Comparison of ENCODE assay signal across 27 mouse cellular contexts in genomic region chr3:62938601-62939000, GRCm38 (mm10).
"Had no signal": no experiment of that assay in that cellular context is flagged by ENCODE, and none has a peak within 500 bp of the region (broad histone marks: within the 10 kb centered on the region; RNA-seq: fewer than 3 reads in every experiment).

No protein-coding gene starts in this region.

- H3K27me3 ChIP-seq: kidney, embryonic 15.5 days; limb, embryonic 12.5 days; limb, embryonic 15.5 days; liver, embryonic 12.5 days; liver, embryonic 15.5 days; lung, embryonic 15.5 days; megakaryocyte, embryonic 14.5 days; midbrain, embryonic 15.5 days; neural tube, embryonic 13.5 days had no signal

- H3K4me1 ChIP-seq: kidney, embryonic 15.5 days; limb, embryonic 12.5 days; limb, embryonic 15.5 days; liver, embryonic 12.5 days; liver, embryonic 15.5 days; lung, embryonic 15.5 days; megakaryocyte, embryonic 14.5 days; midbrain, embryonic 15.5 days; neural tube, embryonic 13.5 days had no signal

- H3K4me2 ChIP-seq: kidney, embryonic 15.5 days; limb, embryonic 12.5 days; limb, embryonic 15.5 days; liver, embryonic 12.5 days; liver, embryonic 15.5 days; lung, embryonic 15.5 days; midbrain, embryonic 11.5 days; midbrain, embryonic 15.5 days; neural tube, embryonic 13.5 days had no signal

- H3K9ac ChIP-seq: kidney, embryonic 15.5 days; limb, embryonic 12.5 days; limb, embryonic 15.5 days; liver, embryonic 12.5 days; liver, embryonic 15.5 days; lung, embryonic 15.5 days; midbrain, embryonic 15.5 days; neural tube, embryonic 13.5 days had no signal

- H3K27ac ChIP-seq: kidney, embryonic 15.5 days; left cerebral cortex, adult 2 months; limb, embryonic 12.5 days; limb, embryonic 15.5 days; liver, embryonic 12.5 days; liver, embryonic 15.5 days; lung, embryonic 15.5 days; midbrain, embryonic 15.5 days; neural tube, embryonic 13.5 days; stomach, postnatal 0 days had no signal

- H3K9me3 ChIP-seq: kidney, embryonic 15.5 days; limb, embryonic 12.5 days; limb, embryonic 15.5 days; liver, embryonic 12.5 days; liver, embryonic 15.5 days; lung, embryonic 15.5 days; midbrain, embryonic 15.5 days; neural tube, embryonic 13.5 days had no signal

- DNase-seq: kidney, adult 8-10 months; kidney, postnatal 10 days; kidney, postnatal 36 days; layer of hippocampus, postnatal 36 days; left cerebral cortex, postnatal 4 days; lung, adult 18-20 months; lung, postnatal 10 days; lung, postnatal 36 days; right cerebral cortex, adult 18-20 months; right cerebral cortex, postnatal 14 days; right cerebral cortex, postnatal 4 days; thymus, adult 2 months; thymus, postnatal 14 days; thymus, postnatal 4 days had no signal

- ATAC-seq: liver, embryonic 12.5 days; midbrain, embryonic 15.5 days had no signal

- H3K4me3 ChIP-seq: kidney, embryonic 15.5 days; left cerebral cortex, adult 2 months; limb, embryonic 12.5 days; limb, embryonic 15.5 days; liver, embryonic 12.5 days; liver, embryonic 15.5 days; lung, embryonic 15.5 days; megakaryocyte, embryonic 14.5 days; midbrain, embryonic 15.5 days; myocyte; neural tube, embryonic 13.5 days had no signal

- H3K36me3 ChIP-seq: kidney, embryonic 15.5 days; limb, embryonic 12.5 days; limb, embryonic 15.5 days; liver, embryonic 12.5 days; liver, embryonic 15.5 days; lung, embryonic 15.5 days; midbrain, embryonic 15.5 days; neural tube, embryonic 13.5 days had no signal
